Mouse (Mus musculus) midbrain, embryonic 16.5 days (tissue): ENCODE results near the gene Fkbp5. TPM values are rescaled to one million over a fixed set of nuclear protein-coding genes. Genes with fewer than 3 reads are reported as not detected.
A peak's percentile ranks its signal among the peaks of the same experiment; 100 is the strongest.

Experiments used
- ATAC-seq: fragments of 200-750 bp; cut with Nextera tagmentation; 2 replicates; pipeline ENCODE4 v1.8.0; 2017; ENCODE audit warnings: moderate TSS enrichment
- H3K27ac ChIP-seq: fragments of 300-500 bp; sonication (generic); 2 replicates; pipeline ENCODE4 v1.5.1; 2014; ENCODE audit warnings: mild to moderate bottlenecking, low read length, mixed read lengths
- H3K27me3 ChIP-seq: fragments of 300-500 bp; sonication (generic); 2 replicates; pipeline ENCODE4 v1.6.1; 2014; ENCODE audit warnings: low read depth, low read length, mixed read lengths; ENCODE audit not compliant: control insufficient read depth, insufficient read depth
- H3K36me3 ChIP-seq: fragments of 300-500 bp; sonication (generic); 2 replicates; pipeline ENCODE4 v1.6.1; 2014; ENCODE audit warnings: mild to moderate bottlenecking, low read length, moderate library complexity, mixed read lengths; ENCODE audit not compliant: control insufficient read depth, insufficient read depth
- H3K4me1 ChIP-seq: fragments of 300-500 bp; sonication (generic); 2 replicates; pipeline ENCODE4 v1.6.1; 2014; ENCODE audit warnings: mild to moderate bottlenecking, low read length, mixed read lengths; ENCODE audit not compliant: control insufficient read depth, insufficient read depth
- H3K4me2 ChIP-seq: fragments of 300-500 bp; sonication (generic); 2 replicates; pipeline ENCODE4 v1.6.1; 2014; ENCODE audit warnings: mild to moderate bottlenecking, low read length, mixed read lengths
- H3K4me3 ChIP-seq: fragments of 300-500 bp; sonication (generic); 2 replicates; pipeline ENCODE4 v1.5.1; 2014; ENCODE audit warnings: low read depth, mild to moderate bottlenecking, low read length, moderate library complexity, mixed read lengths
- H3K9ac ChIP-seq: fragments of 300-500 bp; sonication (generic); 2 replicates; pipeline ENCODE4 v1.6.1; 2014; ENCODE audit warnings: low read depth, low read length, mixed read lengths
- H3K9me3 ChIP-seq: fragments of 300-500 bp; sonication (generic); replicated peaks from 2 replicates; pipeline ENCODE4 v1.6.1; 2014; ENCODE audit warnings: mild to moderate bottlenecking, low read length, mixed read lengths; ENCODE audit not compliant: control insufficient read depth, poor library complexity, severe bottlenecking
- WGBS: fragments of 180-500 bp; shearing (Covaris S2); extraction: QIAGEN DNeasy Blood & Tissue Kit; methylation state at CpG from one replicate; pipeline ENCODE4 v1.1.7; 2014; 5-methylcytosine and 5-hydroxymethylcytosine counted together
- polyA plus RNA-seq: library from polyadenylated mRNA; unstranded; fragments of >200 nt; fragmentation: Nextera tagmentation; extraction: Ambion mirVana; gene quantifications from 2 replicates; pipeline ENCODE4 v1.2.1, GENCODE M21; 2015

The Fkbp5 gene
- polyA plus RNA-seq, 1 experiment from 2014 or later = 36.3 TPM

DNA sequence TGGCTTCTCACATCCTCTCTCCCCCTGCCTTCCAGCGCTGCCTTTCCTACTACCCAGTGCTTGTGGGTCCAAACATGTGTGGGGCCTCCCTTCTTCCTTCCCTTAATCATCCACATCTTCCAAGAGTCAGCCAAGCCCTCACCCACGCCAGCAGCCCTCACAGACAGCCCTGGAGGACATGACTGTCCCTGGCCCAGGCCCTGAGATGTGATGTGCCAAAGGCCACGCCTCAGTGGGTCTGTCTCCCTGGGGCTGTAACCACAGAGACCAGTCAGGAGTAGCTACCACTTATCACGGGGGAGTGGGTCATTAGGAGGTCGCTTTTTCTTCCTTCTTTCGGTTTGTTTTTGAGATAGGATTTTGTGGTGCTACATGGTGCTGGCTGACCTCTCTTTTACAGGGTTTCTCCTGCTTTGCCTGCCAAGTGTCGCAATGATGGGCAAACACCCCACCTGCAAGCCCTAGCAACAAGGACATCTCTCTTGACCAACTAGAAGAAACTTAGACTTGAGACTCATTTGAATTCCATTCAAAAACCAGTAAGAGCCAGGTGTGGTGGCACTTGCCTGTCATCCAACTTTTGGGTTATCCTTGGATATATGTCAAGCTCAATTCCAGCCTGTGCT is 15.0 kb downstream of the Fkbp5 start:
- no peak overlapping the region for H3K9ac ChIP-seq
- H3K4me1 ChIP-seq = no peaks in the 10 kb centered on the region
- H3K4me3 ChIP-seq = no peak overlapping the region
- H3K27me3 ChIP-seq = no peaks in the 10 kb centered on the region
- no peaks in the 10 kb centered on the region for H3K9me3 ChIP-seq
- H3K4me2 ChIP-seq = no peak overlapping the region
- no peaks in the 10 kb centered on the region for H3K36me3 ChIP-seq
- ATAC-seq = no peak
- no peak overlapping the region for H3K27ac ChIP-seq
- WGBS = 71% methylated on average over 7 of the region's 7 CpGs

DNA sequence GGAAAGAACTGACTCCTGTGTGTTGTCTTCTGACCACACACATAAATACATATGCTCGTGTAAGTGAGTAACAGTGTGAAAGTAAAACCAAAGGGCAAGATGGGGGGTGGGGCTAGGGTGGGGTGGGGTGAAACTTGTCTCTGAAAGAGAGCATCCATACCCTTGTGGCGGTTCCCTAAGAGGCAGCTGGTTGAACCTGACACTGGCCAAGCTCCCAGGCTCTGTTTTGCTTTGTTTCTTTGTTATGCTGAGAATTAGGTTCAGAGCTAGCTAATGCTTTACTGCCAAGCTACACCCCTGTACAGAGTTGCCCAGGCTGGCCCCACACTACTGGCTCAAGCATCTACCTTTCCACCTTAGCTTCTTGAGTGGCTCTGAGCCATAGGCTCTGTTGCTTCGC is 16.9 kb downstream of the Fkbp5 start:
- Histone ChIP-seq H3K27me3 (no peaks in the 10 kb centered on the region), H3K36me3 (no peaks in the 10 kb centered on the region), H3K9ac (no peak overlapping the region), H3K27ac (no peak overlapping the region), H3K4me3 (no peak overlapping the region), H3K9me3 (no peaks in the 10 kb centered on the region), H3K4me1 (no peaks in the 10 kb centered on the region), H3K4me2 (no peak overlapping the region)
- 91% methylated on average over 3 of the region's 3 CpGs for WGBS
- no peak for ATAC-seq

DNA sequence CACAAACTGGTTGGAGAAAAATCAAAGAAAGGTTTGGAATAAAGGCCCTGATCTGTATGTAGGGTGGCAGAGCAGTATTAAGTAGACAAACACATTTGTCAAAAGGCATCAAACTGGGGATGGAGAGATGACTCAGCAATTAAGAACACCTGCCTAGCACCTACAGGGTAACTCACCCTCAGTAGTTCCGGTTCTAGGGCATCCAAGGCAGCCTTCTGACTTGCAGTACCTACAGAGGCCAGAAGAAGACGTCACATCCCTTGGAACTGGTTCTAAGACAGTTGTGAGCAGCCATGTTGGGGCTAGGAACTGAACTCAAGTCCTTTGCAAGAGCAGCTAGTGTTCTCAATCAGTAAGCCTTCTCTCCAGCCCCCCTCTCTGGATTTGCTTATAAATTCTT is 18.1 kb downstream of the Fkbp5 start:
- Histone ChIP-seq H3K27ac (no peak overlapping the region), H3K9me3 (no peaks in the 10 kb centered on the region), H3K4me3 (no peak overlapping the region), H3K27me3 (no peaks in the 10 kb centered on the region), H3K4me1 (no peaks in the 10 kb centered on the region), H3K4me2 (no peak overlapping the region), H3K9ac (no peak overlapping the region), H3K36me3 (no peaks in the 10 kb centered on the region)
- ATAC-seq = no peak
- WGBS = 79% methylated on average over 2 of the region's 2 CpGs

DNA sequence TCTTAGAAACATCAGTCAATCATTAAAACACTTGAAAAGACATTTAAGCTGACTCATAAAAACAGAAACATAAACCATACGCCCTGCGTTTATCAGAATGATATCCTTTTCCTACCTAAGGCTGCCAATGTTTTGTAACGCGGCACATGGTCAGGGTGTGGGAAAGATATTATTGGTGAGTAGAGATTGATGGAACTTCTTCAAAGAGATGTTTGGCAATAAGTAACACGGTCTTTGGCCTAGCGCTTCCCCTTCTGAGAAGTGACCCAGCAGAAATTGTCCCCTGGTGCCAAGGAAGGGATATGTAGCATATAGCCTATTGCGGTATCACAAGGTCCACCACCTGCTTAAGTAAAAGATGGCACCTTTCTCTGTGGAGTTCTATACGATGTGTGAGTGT is 21.5 kb downstream of the Fkbp5 start:
- Histone ChIP-seq H3K9ac (no peak overlapping the region), H3K4me1 (no peaks in the 10 kb centered on the region), H3K4me2 (no peak overlapping the region), H3K4me3 (no peak overlapping the region), H3K9me3 (no peaks in the 10 kb centered on the region), H3K27me3 (no peaks in the 10 kb centered on the region), H3K36me3 (no peaks in the 10 kb centered on the region), H3K27ac (no peak overlapping the region)
- 97% methylated on average over 8 of the region's 8 CpGs for WGBS
- no peak for ATAC-seq

DNA sequence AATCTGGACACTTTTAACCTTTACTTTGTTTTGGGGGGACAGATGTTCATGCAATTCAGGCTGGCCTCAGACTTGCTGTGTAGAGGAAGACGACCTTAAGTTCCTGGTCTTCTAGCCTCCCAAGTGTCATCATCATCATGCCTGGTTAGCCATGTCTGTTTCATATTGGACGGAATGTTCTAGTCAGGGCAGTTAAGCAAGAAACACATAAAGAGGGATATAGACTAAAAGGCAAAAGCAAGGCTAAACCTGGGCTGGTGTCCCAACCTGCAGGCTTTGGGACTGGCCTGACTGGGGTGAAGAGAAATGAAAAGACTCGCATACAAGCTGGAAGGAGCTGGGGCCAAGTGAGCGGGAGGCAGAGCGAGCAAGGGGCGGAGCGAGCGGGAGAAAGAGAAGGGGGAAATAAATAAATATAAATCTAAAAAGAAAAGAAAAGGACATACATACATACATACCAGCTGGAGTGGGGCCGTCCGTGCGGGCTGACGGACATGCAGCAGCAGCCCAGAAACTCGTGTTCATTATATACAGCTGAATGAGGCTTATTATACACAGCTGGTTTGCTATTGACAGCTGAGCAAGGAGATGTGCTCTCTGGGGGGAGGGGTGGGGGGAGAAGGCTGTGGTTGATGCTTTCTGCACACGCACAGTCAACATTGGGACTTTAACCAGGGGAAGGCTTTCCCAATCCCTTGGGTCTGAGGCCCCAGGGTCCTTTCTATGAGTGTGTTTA is 26.1 kb downstream of the Fkbp5 start:
- no peak overlapping the region for H3K4me2 ChIP-seq
- WGBS = 61% methylated on average over 14 of the region's 14 CpGs
- H3K4me1 ChIP-seq = peaks cover 2% of the 10 kb centered on the region; the same call in 1 of the 2 replicates
- no peaks in the 10 kb centered on the region for H3K27me3 ChIP-seq
- no peak overlapping the region for H3K9ac ChIP-seq
- H3K4me3 ChIP-seq = no peak overlapping the region
- no peak overlapping the region for H3K27ac ChIP-seq
- no peaks in the 10 kb centered on the region for H3K36me3 ChIP-seq
- no peaks in the 10 kb centered on the region for H3K9me3 ChIP-seq
- no peak for ATAC-seq

DNA sequence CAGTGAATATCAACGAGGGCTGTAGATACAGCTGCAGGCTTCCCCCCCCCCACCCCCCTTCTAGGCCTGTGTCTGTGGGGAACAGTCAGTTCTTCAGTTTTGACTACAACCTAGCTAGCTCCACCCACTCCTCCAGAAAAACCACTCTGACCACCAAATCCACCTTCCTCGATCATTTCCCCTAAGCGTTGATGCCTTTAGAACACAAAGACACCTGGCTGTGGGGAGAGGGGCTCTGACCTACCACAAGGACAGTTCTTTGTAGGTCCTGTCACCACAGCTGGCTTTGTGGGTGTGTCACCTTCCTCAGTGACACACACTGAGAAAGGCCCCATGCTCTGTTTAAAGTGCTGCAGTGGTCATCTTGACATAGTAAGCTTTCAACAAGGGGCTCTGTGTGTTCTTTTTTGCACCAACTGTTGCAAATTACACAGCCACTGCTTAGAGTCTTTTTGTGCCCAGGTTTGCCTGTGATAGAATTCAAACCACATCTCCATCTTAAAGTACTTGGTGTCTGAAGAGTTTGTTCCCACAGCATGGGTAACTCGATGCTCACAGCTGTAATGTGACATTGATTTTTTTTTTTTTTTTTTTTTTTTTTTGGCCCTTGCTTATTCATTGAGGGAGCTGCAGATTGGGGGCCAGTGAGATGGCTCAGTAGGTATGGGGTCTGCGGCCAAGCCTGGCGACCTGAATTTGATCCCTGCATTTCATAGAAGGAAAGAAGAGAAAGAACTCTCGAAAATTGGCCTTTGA is 28.9 kb downstream of the Fkbp5 start:
- WGBS = 80% methylated on average over 7 of the region's 7 CpGs
- H3K36me3 ChIP-seq = no peaks in the 10 kb centered on the region
- H3K4me1 ChIP-seq = peaks cover 15% of the 10 kb centered on the region
- no peak overlapping the region for H3K27ac ChIP-seq
- H3K9me3 ChIP-seq = no peaks in the 10 kb centered on the region
- no peak for ATAC-seq
- no peak overlapping the region for H3K4me2 ChIP-seq
- H3K27me3 ChIP-seq = no peaks in the 10 kb centered on the region
- no peak overlapping the region for H3K4me3 ChIP-seq
- H3K9ac ChIP-seq = no peak overlapping the region

DNA sequence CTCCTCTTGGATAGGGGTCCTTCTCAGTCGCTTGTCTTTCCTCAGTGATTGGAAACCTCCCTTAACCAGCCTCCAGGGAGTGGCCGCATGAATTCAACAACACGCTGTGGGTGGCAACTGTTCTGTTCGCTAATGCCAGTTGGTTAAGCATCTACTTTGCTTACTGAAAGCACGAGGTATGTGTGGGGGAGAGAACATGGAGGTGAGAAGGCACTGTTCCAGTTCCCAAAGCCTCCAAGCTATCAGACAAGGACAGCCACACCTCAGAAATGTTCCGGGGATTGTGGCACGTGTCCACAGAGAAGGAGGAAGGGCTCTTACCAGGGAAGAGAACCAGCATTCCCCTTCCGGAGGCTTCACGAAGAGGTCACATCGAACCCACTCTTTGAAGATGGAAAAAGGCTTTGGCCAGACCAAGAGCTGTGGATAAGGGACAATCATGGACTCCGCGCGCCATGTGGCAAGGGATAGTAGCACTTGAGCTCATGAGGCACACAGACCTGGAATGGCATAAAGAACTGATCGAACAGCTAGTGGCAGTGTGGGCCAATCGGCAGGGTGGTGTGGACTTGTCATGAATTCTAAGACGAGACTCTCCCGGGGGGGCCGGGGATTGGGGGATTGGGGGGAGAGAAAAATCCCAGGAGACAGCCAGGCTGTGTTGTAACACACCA is 29.6 kb downstream of the Fkbp5 start:
- no peak overlapping the region for H3K4me3 ChIP-seq
- no peaks in the 10 kb centered on the region for H3K27me3 ChIP-seq
- H3K27ac ChIP-seq = no peak overlapping the region
- H3K4me2 ChIP-seq = no peak overlapping the region
- no peak for ATAC-seq
- H3K36me3 ChIP-seq = no peaks in the 10 kb centered on the region
- no peak overlapping the region for H3K9ac ChIP-seq
- H3K4me1 ChIP-seq = peaks cover 15% of the 10 kb centered on the region
- 92% methylated on average over 17 of the region's 18 CpGs for WGBS
- no peaks in the 10 kb centered on the region for H3K9me3 ChIP-seq

DNA sequence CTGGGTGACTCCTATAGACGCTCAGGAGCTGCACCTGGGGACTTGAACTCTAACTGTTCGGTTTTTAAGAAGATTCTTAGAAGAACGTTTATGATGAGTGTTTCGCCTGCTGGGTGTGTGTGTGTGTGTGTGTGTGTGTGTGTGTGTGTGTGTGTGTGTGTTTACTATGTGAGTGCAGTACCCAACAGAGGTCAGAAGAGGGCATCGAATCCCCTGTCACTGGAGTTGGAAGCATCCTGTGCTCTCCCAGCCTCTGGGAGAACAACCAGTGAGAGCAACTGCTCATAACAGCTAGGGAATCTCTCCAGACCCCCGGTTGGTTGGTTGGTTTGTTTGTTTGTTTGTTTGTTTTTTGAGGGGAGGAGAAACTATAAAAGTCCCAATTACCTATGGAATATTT is 30.6 kb downstream of the Fkbp5 start:
- Histone ChIP-seq H3K4me1 (peaks cover 15% of the 10 kb centered on the region), H3K4me2 (peak overlapping the region; percentile 90), H3K27me3 (no peaks in the 10 kb centered on the region), H3K36me3 (no peaks in the 10 kb centered on the region), H3K9ac (no peak overlapping the region), H3K4me3 (peak overlapping the region; percentile 89; the same call in 1 of the 2 replicates), H3K27ac (no peak overlapping the region; the same call in 1 of the 2 replicates), H3K9me3 (no peaks in the 10 kb centered on the region)
- ATAC-seq = no peak
- WGBS = 88% methylated on average over 6 of the region's 6 CpGs
